Mouse (Mus musculus): ENCODE results near the gene Cep72.

GRCm38 (mm10) chr13:74090265-74090664 is 28.2 kb upstream of the Cep72 start:
- no peak for TF ChIP-seq CTCF (IDR thresholded peaks at IDR 0.05)
- TF ChIP-seq EP300 (IDR thresholded peaks at IDR 0.05), result no peak

All from lung, postnatal 0 days (tissue).